In the genomic region with DNA sequence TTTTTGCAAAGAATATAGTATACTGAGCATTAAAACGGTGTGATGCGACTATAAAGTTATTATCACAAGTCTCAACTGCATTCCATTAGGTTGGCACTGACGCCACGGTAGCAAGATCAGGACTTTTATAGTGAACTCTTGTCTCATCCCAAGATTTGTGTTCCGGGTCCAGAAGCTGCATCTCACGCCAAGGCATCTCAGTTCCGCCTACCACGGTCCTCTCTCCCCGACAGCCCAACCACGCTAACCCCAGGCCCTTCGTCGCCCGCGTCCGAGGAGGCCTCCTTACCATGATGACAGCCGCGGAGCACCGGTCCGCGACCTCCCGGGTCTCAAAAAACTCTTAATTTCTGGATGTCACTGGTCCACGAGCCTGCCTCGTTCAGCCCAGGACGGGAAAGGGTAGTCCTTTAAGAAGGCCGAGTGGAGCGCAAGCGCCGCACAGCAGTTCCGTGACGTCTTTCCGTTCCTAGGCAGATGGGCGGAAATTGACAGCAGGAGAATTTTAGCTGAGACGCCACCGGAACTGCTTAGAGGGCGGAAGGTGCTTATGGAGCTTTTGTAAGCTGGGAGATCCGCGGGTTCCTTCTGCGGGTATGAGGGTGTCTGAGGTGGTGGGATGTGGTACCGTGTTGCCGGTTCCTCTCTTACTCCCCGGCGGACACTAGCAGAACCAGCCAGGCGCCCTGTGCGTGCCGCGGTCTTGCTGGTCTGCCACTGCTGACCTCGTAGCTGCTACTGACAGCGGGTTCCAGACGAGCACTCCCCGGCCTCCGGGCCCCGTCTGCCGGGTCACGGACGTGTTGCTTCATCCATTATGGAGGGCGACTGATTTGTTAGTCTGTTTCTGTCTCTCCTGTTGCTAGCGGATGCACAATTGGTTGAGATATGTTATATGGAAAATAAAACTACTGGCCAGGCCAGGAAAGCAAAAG, we compare ENCODE assay signal across 8 mouse cellular contexts. TPM values are rescaled to one million over a fixed set of nuclear protein-coding genes. Genes with fewer than 3 reads are reported as not detected.
DNase-seq lines count a peak whose midpoint lies in the region; ATAC-seq lines count a peak whose summit lies in the region.

A gene (plus strand): TSS at position 472 of the 935 bp plus-strand sequence.
A gene (minus strand): TSS at position 472 of the 935 bp plus-strand sequence.

- under 1% methylated on average over 57 of the region's 57 CpGs for WGBS in heart, embryonic 10.5 days
- WGBS in kidney, embryonic 15.5 days, result under 1% methylated on average over 57 of the region's 57 CpGs

- peak within 1 kb of the TSS; percentile 85 for H3K9ac ChIP-seq in kidney, embryonic 15.5 days

- peak within 1 kb of the TSS; percentile 78 for H3K4me3 ChIP-seq in heart, embryonic 10.5 days
- H3K4me3 ChIP-seq in kidney, embryonic 15.5 days (replicated peaks), result peak within 1 kb of the TSS; percentile 96

- peaks cover 6% of the 10 kb centered on the region; the same call in 1 of the 2 replicates for H3K4me1 ChIP-seq in heart, embryonic 10.5 days
- peaks cover 6% of the 10 kb centered on the region for H3K4me1 ChIP-seq in kidney, embryonic 15.5 days

- peak; percentile 100 for ATAC-seq in erythroblast, adult 5-6 weeks (replicated peaks; ENCODE audit: low FRiP score, poor library complexity, severe bottlenecking)
- peak; percentile 98 for ATAC-seq in kidney, embryonic 15.5 days (replicated peaks; ENCODE audit: low FRiP score)
- ATAC-seq in monocyte, adult 5-6 weeks (replicated peaks; ENCODE audit: insufficient number of reproducible peaks, low FRiP score, low TSS enrichment, poor library complexity, severe bottlenecking), result peak; percentile 98

- peak; percentile 90 for DNase-seq in B cell, adult 2 months
- peak; percentile 99 for DNase-seq in brain, adult 2 months (ENCODE audit: low read depth, low spot score)
- peak; percentile 97 for DNase-seq in heart, embryonic 10.5 days (ENCODE audit: low spot score)
- peak; percentile 90 for DNase-seq in liver
- DNase-seq in spleen, postnatal 4 days (ENCODE audit: low spot score in 2 of 2), result peak; percentile 88 to 91

- H3K27ac ChIP-seq in heart, embryonic 10.5 days, result peak within 1 kb of the TSS; percentile 92
- peak within 1 kb of the TSS; percentile 89 for H3K27ac ChIP-seq in kidney, embryonic 15.5 days

- H3K27me3 ChIP-seq in heart, embryonic 10.5 days (ENCODE audit: insufficient read depth, poor library complexity, severe bottlenecking), result no peaks in the 10 kb centered on the region
- H3K27me3 ChIP-seq in kidney, embryonic 15.5 days, result no peaks in the 10 kb centered on the region

- peaks cover 37% of the 10 kb centered on the region for H3K36me3 ChIP-seq in heart, embryonic 10.5 days
- peaks cover 31% of the 10 kb centered on the region for H3K36me3 ChIP-seq in kidney, embryonic 15.5 days

- no peaks in the 10 kb centered on the region for H3K9me3 ChIP-seq in heart, embryonic 10.5 days
- no peaks in the 10 kb centered on the region for H3K9me3 ChIP-seq in kidney, embryonic 15.5 days (replicated peaks)

- H3K4me2 ChIP-seq in kidney, embryonic 15.5 days, result peak within 1 kb of the TSS; percentile 70

RNA-seq across cellular contexts. Expression of the first gene that starts in this region (rescaled TPM):
- total RNA-seq in erythroblast, adult 5-6 weeks (2015; ENCODE audit: low replicate concordance), result 6.9 and 15.2 TPM in 2 replicates
- 12.3 and 13.8 TPM in 2 replicates for total RNA-seq in erythroblast, adult 5-6 weeks (2017; ENCODE audit: low replicate concordance)
- polyA plus RNA-seq in heart, embryonic 10.5 days (2016; fragmentation: Nextera tagmentation; extraction: Ambion mirVana), result 37.2 and 41.0 TPM in 2 replicates
- 32.9 and 33.7 TPM in 2 replicates for polyA plus RNA-seq in kidney, embryonic 15.5 days (2015; fragmentation: Nextera tagmentation; extraction: Ambion mirVana)
- total RNA-seq in monocyte, adult 5-6 weeks (2017), result 17.4 to 58.4 TPM (median 36.9 TPM) in 3 replicates

RNA-seq across cellular contexts. Expression of the second gene that starts in this region (rescaled TPM):
- 29.2 and 61.9 TPM in 2 replicates for total RNA-seq in erythroblast, adult 5-6 weeks (2015; ENCODE audit: low replicate concordance)
- total RNA-seq in erythroblast, adult 5-6 weeks (2017; ENCODE audit: low replicate concordance), result 36.5 and 63.8 TPM in 2 replicates
- polyA plus RNA-seq in heart, embryonic 10.5 days (2016; fragmentation: Nextera tagmentation; extraction: Ambion mirVana), result 45.5 and 51.0 TPM in 2 replicates
- polyA plus RNA-seq in kidney, embryonic 15.5 days (2015; fragmentation: Nextera tagmentation; extraction: Ambion mirVana), result 54.5 and 57.0 TPM in 2 replicates
- 339 to 542 TPM (median 450 TPM) in 3 replicates for total RNA-seq in monocyte, adult 5-6 weeks (2017)

Comparison
In these comparisons a context has a peak if more than half of its experiments do, and no peak if none do; other contexts are left out.
1. Peak in every context shown above with its lines: DNase-seq, ATAC-seq, H3K4me3 ChIP-seq and H3K27ac ChIP-seq.